Mouse (Mus musculus) testis, adult 10 weeks (tissue): ENCODE measurements around the gene C1qtnf3. TPM values are rescaled to one million over a fixed set of nuclear protein-coding genes. Genes with fewer than 3 reads are reported as not detected.

Experiments
- polyA plus RNA-seq: library from polyadenylated mRNA; stranded (reverse); fragments of 350-450 nt; fragmentation: Illumina TruSeq; extraction: RNeasy Lipid Tissue Mini Kit (QIAGEN cat#74804); gene quantifications from one replicate; pipeline ENCODE4 v1.2.3, GENCODE M21; 2014; ENCODE audit warnings: low read depth, low replicate concordance

C1qtnf3 gene
- 21.6 TPM for polyA plus RNA-seq

DNA sequence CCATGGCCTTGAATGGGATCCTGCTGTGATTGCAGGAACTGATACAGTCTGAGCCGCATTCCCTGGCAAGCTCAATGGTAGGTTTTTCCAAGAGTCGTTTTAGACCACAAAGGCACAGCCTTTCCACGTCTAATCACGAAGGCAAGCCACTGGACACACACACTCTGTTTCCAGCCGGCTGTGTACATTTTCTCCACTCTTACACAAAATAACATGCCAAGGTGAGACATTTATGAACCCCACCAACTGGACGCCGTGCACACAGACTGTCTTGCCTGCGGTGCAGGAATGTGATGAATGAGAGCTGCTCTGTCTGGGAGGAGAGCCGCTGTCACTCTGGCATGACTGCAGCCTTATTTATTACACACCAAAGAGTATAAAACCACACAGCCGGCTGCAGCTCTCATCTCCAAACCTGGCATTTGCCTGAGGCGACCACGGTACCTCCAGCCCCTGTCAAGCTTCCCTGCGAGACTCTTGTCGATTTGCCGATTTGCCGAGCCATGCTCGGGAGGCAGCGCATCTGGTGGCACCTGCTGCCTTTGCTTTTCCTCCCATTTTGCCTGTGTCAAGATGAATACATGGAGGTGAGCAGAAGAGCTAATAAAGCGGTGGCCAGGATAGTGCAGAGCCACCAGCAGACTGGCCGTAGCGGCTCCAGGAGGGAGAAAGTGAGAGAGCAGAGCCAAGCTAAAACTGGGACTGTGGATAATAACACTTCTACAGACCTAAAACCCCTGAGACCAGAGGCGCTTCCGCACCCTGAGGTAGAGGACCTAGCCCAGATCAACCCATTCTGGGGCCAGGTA lies at the start of gene C1qtnf3:
TSS of gene C1qtnf3 (plus strand) at position 382 of the 809 bp plus-strand sequence.

DNA sequence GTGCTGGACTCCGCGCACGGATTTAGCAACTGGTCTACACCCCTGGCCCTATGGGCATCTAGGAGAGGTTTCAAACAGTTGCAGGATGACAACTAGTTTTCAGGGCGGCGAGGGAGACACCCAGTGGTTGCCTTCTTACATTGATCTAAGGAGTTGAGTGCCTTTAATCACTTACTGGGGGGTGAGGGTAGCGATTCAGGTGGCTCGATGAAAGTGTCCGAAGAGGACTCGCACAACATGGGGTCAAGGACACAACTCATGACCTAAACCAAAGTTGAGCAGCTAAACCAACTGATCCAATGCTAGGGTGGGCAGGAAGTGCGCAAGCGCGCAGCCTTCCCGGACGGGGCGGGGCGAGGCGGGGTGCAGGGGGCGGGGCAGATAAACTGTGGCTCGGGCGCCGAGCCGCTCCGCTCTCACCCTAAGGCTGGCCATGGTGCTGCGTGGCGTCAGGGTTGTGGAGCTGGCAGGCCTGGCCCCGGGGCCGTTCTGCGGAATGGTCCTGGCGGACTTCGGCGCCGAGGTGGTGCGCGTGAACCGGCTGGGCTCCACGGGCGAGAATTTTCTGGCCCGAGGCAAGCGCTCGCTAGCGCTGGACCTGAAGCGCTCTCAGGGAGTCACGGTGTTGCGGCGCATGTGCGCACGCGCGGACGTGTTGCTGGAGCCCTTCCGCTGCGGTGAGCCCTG lies 29.4 kb downstream of the C1qtnf3 start, which contains the start of gene Amacr:
TSS of gene Amacr (plus strand) at position 380 of the 687 bp plus-strand sequence.

DNA sequence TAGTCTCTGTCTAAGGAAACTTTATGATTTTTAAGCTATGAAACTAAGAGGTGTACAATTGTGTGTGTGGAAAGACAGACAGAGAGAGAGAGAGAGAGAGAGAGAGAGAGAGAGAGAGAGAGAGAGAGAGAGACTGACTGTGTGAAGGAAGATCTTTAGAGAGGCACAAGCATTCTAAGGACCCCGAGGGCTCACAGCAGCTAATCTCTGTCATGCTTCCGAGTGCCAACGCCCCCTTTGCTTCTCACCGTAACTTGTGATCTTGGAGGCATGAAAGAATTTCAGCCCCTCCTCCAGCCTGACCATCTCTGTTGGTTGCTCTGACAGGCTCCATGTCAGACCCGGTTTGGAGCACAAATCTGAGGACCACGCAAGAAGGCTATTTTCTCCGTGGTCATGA lies 48.3 kb downstream of the C1qtnf3 start, which contains the start of gene Slc45a2:
TSS of gene Slc45a2 (plus strand) at position 301 of the 400 bp plus-strand sequence.

Other genes with a start within 250 kb of the C1qtnf3 start
- 166 TPM for gene Rai14, start 237.7 kb upstream of the C1qtnf3 start, polyA plus RNA-seq
- 2.1 TPM for gene Amacr, start 29.4 kb downstream of the C1qtnf3 start, polyA plus RNA-seq
- gene Slc45a2, start 48.4 kb downstream of the C1qtnf3 start, polyA plus RNA-seq: not detected
- gene Rxfp3, start 85.7 kb downstream of the C1qtnf3 start, polyA plus RNA-seq: not detected
- gene Adamts12, start 112.5 kb downstream of the C1qtnf3 start, polyA plus RNA-seq: 0.70 TPM